22 mouse cellular contexts compared by ENCODE assay signal in genomic region chr12:71992599-71993210, GRCm38 (mm10).
DNase-seq lines count a peak whose midpoint lies in the region; ATAC-seq and TF ChIP-seq lines count a peak whose summit lies in the region.
"Had no signal": no experiment of that assay in that cellular context is flagged by ENCODE, and none has a peak within 500 bp of the region (broad histone marks: within the 10 kb centered on the region; RNA-seq: fewer than 3 reads in every experiment).

No protein-coding gene starts in this region.

- no peak overlapping the region for H3K4me3 ChIP-seq in intestine, embryonic 15.5 days (replicated peaks)
- no peak overlapping the region for H3K4me3 ChIP-seq in liver, embryonic 14.5 days (ENCODE audit: insufficient read depth in 1 of 2, low read depth in 2 of 2, low read length in 2 of 2)
- H3K4me3 ChIP-seq: embryonic facial prominence, embryonic 12.5 days; limb, embryonic 15.5 days; midbrain, embryonic 12.5 days; neural tube, embryonic 15.5 days had no signal

- peak; percentile 35 for TF ChIP-seq CTCF in liver, embryonic 14.5 days (IDR thresholded peaks at IDR 0.05; ENCODE audit: low read depth)

- H3K9me3 ChIP-seq in intestine, embryonic 15.5 days: no peaks in the 10 kb centered on the region
- no peaks in the 10 kb centered on the region for H3K9me3 ChIP-seq in liver, embryonic 14.5 days (ENCODE audit: control insufficient read depth, low read length)
- H3K9me3 ChIP-seq: embryonic facial prominence, embryonic 12.5 days; limb, embryonic 15.5 days; midbrain, embryonic 12.5 days; neural tube, embryonic 15.5 days had no signal

- peak; percentile 59 for ATAC-seq in intestine, embryonic 15.5 days
- ATAC-seq in liver, embryonic 14.5 days (ENCODE audit: insufficient read depth): peak; percentile 58
- ATAC-seq: inflammation-experienced regulatory T-cells, adult 6 months had no signal

- no peak overlapping the region for H3K27ac ChIP-seq in intestine, embryonic 15.5 days
- H3K27ac ChIP-seq in liver, embryonic 14.5 days: no peak overlapping the region
- H3K27ac ChIP-seq: embryonic facial prominence, embryonic 12.5 days; hindbrain, embryonic 14.5 days; limb, embryonic 15.5 days; midbrain, embryonic 12.5 days; neural tube, embryonic 15.5 days had no signal

- H3K36me3 ChIP-seq in intestine, embryonic 15.5 days: 0 out of 2 replicates have a peak, but pooled peaks cover 12% of the 10 kb centered on the region
- H3K36me3 ChIP-seq in liver, embryonic 14.5 days (replicated peaks; ENCODE audit: control insufficient read depth, insufficient read depth, low read depth): peaks cover 45% of the 10 kb centered on the region

- no peak overlapping the region for H3K9ac ChIP-seq in intestine, embryonic 15.5 days
- no peak overlapping the region for H3K9ac ChIP-seq in liver, embryonic 14.5 days (replicated peaks)
- H3K9ac ChIP-seq: embryonic facial prominence, embryonic 12.5 days; hindbrain, embryonic 14.5 days; limb, embryonic 15.5 days; midbrain, embryonic 12.5 days; neural tube, embryonic 15.5 days had no signal

- H3K27me3 ChIP-seq in intestine, embryonic 15.5 days (replicated peaks): no peaks in the 10 kb centered on the region
- no peaks in the 10 kb centered on the region for H3K27me3 ChIP-seq in liver, embryonic 14.5 days (ENCODE audit: control insufficient read depth, insufficient read depth, low read length)
- H3K27me3 ChIP-seq: CH12.LX; embryonic facial prominence, embryonic 12.5 days; limb, embryonic 15.5 days; midbrain, embryonic 12.5 days; neural tube, embryonic 15.5 days had no signal

- no peaks in the 10 kb centered on the region for H3K4me1 ChIP-seq in intestine, embryonic 15.5 days (replicated peaks)
- H3K4me1 ChIP-seq in liver, embryonic 14.5 days (replicated peaks; ENCODE audit: control insufficient read depth in 2 of 2, insufficient read depth in 2 of 2, low read length in 1 of 2): peaks cover 0 to 9% of the 10 kb centered on the region in 2 experiments; a peak in 2 of 4 replicates
- H3K4me1 ChIP-seq: embryonic facial prominence, embryonic 12.5 days; limb, embryonic 15.5 days; neural tube, embryonic 15.5 days had no signal

- WGBS in intestine, embryonic 15.5 days: 82% methylated on average over 18 of the region's 18 CpGs
- 82% methylated on average over 18 of the region's 18 CpGs for WGBS in liver, embryonic 14.5 days (ENCODE audit: insufficient replicate concordance)

- no peak for TF ChIP-seq EP300 in liver, embryonic 14.5 days (IDR thresholded peaks at IDR 0.05; ENCODE audit: low read depth)

- DNase-seq in kidney, adult 8-10 months: peak; percentile 60 to 64
- DNase-seq in kidney, postnatal 4 days: no peak
- DNase-seq in kidney, postnatal 14 days: peak; percentile 29
- peak in 1 of 3 experiments; percentile 12 for DNase-seq in liver, embryonic 14.5 days (ENCODE audit: low read depth in 3 of 3, low spot score in 3 of 3)
- DNase-seq in retina, postnatal 1 day: no peak
- DNase-seq in left cerebral cortex, adult 18-20 months (ENCODE audit: low spot score in 2 of 2): no peak
- no peak for DNase-seq in ovary, postnatal 10 days (ENCODE audit: low spot score)
- DNase-seq: adrenal gland, adult 2 months; B cell, adult 2 months; cerebellum, adult 11-12 months; cerebellum, postnatal 14 days; heart, postnatal 4 days; layer of hippocampus, postnatal 36 days; lung, postnatal 14 days had no signal

- no peak overlapping the region for H3K4me2 ChIP-seq in intestine, embryonic 15.5 days (replicated peaks)
- no peak overlapping the region for H3K4me2 ChIP-seq in liver, embryonic 14.5 days (ENCODE audit: low read depth)
- H3K4me2 ChIP-seq: embryonic facial prominence, embryonic 12.5 days; hindbrain, embryonic 14.5 days; limb, embryonic 15.5 days; midbrain, embryonic 12.5 days; neural tube, embryonic 15.5 days had no signal

Comparison
In these comparisons a context has a peak if more than half of its experiments do, and no peak if none do; other contexts are left out.
1. DNase-seq: peak in kidney, adult 8-10 months (2 of 2) and kidney, postnatal 14 days (single experiment); none in kidney, postnatal 4 days (0 of 2), retina, postnatal 1 day (single experiment), left cerebral cortex, adult 18-20 months (0 of 2) and ovary, postnatal 10 days (single experiment).